Mouse (Mus musculus): ENCODE data around the gene Olfr1411.

DNA sequence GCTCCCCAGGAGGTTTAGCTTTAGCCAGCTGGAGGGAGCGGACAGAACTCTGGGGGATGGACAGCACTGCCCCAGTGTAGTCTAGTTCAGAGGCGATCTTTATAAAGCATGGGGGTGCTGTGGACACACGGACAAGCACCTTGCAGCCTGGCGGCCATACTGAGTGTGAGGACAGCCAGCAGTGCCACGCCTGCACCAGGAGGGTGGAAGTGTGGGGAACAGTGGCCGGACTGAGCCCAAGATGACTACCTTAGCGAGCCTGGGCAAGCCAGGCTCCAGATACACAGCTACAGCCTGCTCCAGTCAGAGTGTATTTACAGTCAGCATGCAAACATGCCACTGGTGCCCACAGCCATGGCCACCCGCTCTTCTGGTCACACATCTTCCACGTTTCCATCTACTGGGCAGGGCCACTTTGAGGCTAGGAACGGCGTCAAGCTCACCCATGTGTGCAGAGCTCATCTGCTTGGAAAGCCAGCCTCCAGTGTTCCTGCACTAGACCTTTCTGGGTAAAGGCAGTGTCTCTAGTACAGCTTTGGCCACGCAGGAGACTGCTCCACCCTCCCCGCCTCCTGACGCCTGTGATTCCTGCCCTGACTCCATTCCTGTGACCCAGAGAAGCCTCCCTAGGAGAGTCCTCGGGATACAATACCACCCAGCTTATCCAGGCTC lies 43.4 kb downstream of the Olfr1411 start:
- no peak for TF ChIP-seq CTCF (conservative IDR thresholded peaks at IDR 0.05; ENCODE audit: low read length)
- TF ChIP-seq POU5F1 (IDR thresholded peaks at IDR 0.05; ENCODE audit: borderline replicate concordance, low read length) = no peak

All from E14TG2a.4 (cell line).